Mouse (Mus musculus) kidney, embryonic 15.5 days (tissue): Measurements from ENCODE around the gene Syt2. TPM values are rescaled to one million over a fixed set of nuclear protein-coding genes. Genes with fewer than 3 reads are reported as not detected.
A peak's percentile ranks its signal among the peaks of the same experiment; 100 is the strongest.

Experiments used
- ATAC-seq: fragments of 200-750 bp; cut with Nextera tagmentation; replicated peaks from 2 replicates; pipeline ENCODE4 v1.8.0; 2017; ENCODE audit warnings: moderate TSS enrichment; ENCODE audit not compliant: low FRiP score
- H3K27ac ChIP-seq: fragments of 300-500 bp; sonication (generic); 2 replicates; pipeline ENCODE4 v1.5.1; 2015; ENCODE audit warnings: mild to moderate bottlenecking, inconsistent platforms
- H3K27me3 ChIP-seq: fragments of 300-500 bp; sonication (generic); 2 replicates; pipeline ENCODE4 v1.6.1; 2015; ENCODE audit warnings: inconsistent platforms
- H3K36me3 ChIP-seq: fragments of 300-500 bp; sonication (generic); 2 replicates; pipeline ENCODE4 v1.6.1; 2015; ENCODE audit warnings: inconsistent platforms
- H3K4me1 ChIP-seq: fragments of 300-500 bp; sonication (generic); 2 replicates; pipeline ENCODE4 v1.6.1; 2015; ENCODE audit warnings: inconsistent platforms
- H3K4me2 ChIP-seq: fragments of 300-500 bp; sonication (generic); 2 replicates; pipeline ENCODE4 v1.6.1; 2015; ENCODE audit warnings: moderate library complexity, mild to moderate bottlenecking, inconsistent platforms
- H3K4me3 ChIP-seq: fragments of 300-500 bp; sonication (generic); replicated peaks from 2 replicates; pipeline ENCODE4 v1.5.1; 2015; ENCODE audit warnings: mild to moderate bottlenecking, inconsistent platforms
- H3K9ac ChIP-seq: fragments of 300-500 bp; sonication (generic); 2 replicates; pipeline ENCODE4 v1.6.1; 2015; ENCODE audit warnings: mild to moderate bottlenecking, inconsistent platforms
- H3K9me3 ChIP-seq: fragments of 300-500 bp; sonication (generic); replicated peaks from 2 replicates; pipeline ENCODE4 v1.6.1; 2016; ENCODE audit warnings: inconsistent platforms
- WGBS: fragments of 180-500 bp; shearing (Covaris S2); methylation state at CpG from one replicate; pipeline ENCODE4 v1.1.7; 2015; ENCODE audit warnings: mixed read lengths; 5-methylcytosine and 5-hydroxymethylcytosine counted together
- polyA plus RNA-seq: library from polyadenylated mRNA; unstranded; fragments of >200 nt; fragmentation: Nextera tagmentation; extraction: Ambion mirVana; gene quantifications from 2 replicates; pipeline ENCODE4 v1.2.1, GENCODE M21; 2015

The Syt2 gene
- polyA plus RNA-seq, 1 experiment from 2014 or later: 1.5 TPM

DNA sequence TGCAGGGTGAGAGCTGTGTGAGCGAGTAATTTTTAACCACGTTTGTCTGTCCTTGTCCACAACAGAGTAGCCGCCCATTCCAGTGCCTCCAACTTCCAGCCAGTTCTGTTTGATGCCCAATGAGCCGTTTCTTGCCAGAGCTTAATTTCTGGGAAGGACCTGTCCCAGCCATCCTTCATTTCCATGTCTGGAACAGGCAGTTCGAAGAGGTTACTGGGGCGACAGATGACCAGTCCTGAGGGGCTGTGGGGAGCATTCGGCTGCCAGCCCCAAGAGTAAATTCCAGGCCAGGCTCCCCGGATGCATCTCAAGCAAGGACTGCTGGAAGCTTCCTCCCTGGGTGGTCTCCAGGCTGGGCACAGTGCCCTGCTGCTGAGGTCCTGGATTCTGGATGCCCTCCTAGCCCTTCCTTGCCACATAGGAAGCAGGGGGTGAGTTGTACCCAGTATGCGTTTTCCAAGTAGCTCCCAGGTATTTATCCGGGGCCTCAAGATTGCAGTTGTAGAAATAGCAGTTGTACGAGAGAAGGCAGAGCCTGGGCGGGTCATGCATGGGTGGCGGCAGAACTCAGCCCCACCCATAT lies 4.9 kb downstream of the Syt2 start:
- H3K4me2 ChIP-seq: peak overlapping the region; percentile 46
- 23% methylated on average over 13 of the region's 13 CpGs for WGBS
- peak overlapping the region; percentile 6; the same call in 1 of the 2 replicates for H3K4me3 ChIP-seq
- no peaks in the 10 kb centered on the region for H3K36me3 ChIP-seq
- H3K27ac ChIP-seq: peak overlapping the region; percentile 78
- H3K9ac ChIP-seq: no peak overlapping the region
- ATAC-seq: peak; percentile 84
- H3K27me3 ChIP-seq: peaks cover 38% of the 10 kb centered on the region
- no peaks in the 10 kb centered on the region for H3K9me3 ChIP-seq
- peaks cover 42% of the 10 kb centered on the region for H3K4me1 ChIP-seq

DNA sequence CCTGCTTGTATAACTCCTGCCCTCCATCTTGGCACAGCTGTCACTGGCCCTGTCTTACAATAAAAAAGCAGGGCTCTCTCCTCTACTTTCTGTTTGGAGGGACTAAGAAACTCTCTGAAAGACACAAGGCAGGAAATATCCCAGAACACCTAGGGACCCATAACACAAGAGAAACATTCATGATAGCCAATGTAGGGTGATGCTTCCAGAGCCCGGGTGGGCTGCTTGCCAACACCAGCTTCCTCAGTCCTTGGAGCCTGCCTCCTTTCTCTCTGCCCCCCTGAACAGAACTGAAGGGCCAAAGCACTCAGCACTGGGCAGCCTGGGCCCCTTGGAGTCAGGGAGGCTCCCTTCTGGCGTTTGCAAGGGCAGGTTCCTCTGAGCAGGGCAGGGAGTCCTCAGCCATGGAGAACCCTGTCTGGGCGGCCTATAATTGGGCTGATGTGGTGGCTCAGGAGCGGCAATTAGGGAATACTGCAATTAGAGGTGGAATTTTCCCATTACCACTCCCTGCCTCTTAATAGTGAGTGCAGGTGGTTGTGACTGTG lies 5.4 kb downstream of the Syt2 start:
- no peaks in the 10 kb centered on the region for H3K36me3 ChIP-seq
- peak overlapping the region; percentile 6; the same call in 1 of the 2 replicates for H3K4me3 ChIP-seq
- no peak overlapping the region for H3K9ac ChIP-seq
- H3K4me1 ChIP-seq: peaks cover 36% of the 10 kb centered on the region
- peak overlapping the region; percentile 46 for H3K4me2 ChIP-seq
- H3K27me3 ChIP-seq: peaks cover 33% of the 10 kb centered on the region
- H3K9me3 ChIP-seq: no peaks in the 10 kb centered on the region
- H3K27ac ChIP-seq: peak overlapping the region; percentile 78
- peak; percentile 46 for ATAC-seq
- 24% methylated on average over 4 of the region's 4 CpGs for WGBS

DNA sequence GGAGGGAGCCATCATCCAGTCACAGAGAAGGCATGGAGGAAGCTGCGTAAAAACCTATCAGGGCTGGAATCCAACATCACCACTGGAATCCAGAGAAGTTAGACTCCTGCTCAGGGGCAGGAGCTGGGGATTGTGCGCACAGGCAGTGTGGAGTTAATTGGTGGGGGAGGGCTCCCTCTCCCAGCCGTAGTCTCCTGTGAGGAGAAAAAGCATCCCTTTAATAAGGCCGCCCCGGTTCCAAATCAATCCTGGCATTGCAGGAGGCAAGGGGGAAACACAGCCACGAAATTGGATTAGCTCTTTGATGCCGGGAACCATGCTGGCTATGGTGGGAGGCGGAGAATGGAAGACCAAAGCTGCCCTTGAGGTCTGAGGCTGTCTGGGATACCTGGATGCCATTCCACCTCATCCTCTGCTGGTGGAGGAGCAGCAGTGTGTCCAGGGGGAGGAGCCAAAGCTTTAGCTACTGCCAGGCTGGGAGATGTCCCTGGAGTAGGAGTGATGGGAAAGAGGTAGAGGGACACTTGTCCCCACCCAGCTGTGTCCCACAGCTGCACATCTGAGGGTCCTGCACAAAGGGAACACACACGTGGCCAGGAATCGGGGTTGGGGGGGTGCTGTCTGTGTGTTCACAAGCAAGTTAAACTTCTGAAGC lies 7.3 kb downstream of the Syt2 start:
- H3K4me2 ChIP-seq: no peak overlapping the region
- no peak for ATAC-seq
- no peak overlapping the region for H3K4me3 ChIP-seq
- 38% methylated on average over 10 of the region's 10 CpGs for WGBS
- H3K9ac ChIP-seq: no peak overlapping the region
- H3K27ac ChIP-seq: no peak overlapping the region
- H3K4me1 ChIP-seq: peaks cover 26% of the 10 kb centered on the region
- peaks cover 15% of the 10 kb centered on the region for H3K27me3 ChIP-seq
- no peaks in the 10 kb centered on the region for H3K36me3 ChIP-seq
- no peaks in the 10 kb centered on the region for H3K9me3 ChIP-seq

DNA sequence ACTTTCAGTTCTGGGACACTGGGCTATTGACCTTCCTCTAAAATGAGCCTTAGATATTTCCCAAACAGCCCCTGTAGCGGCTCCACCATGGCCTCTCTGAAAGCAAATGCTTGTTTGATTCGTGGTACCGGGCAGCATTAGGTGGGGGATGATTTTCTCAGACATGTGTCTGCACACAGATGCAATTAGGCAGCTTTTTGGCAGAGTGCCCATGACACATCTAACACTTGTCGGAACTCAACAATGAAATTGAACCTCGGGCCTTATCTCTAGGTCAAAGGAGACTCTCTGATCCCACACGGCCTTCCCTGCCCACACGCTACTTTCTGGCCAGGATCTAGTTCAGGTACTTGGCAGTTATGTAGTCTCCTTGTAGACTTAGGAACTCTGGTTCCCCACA lies 12.4 kb downstream of the Syt2 start:
- no peak for ATAC-seq
- Histone ChIP-seq H3K9me3 (no peaks in the 10 kb centered on the region), H3K4me1 (peaks cover 25% of the 10 kb centered on the region), H3K4me3 (no peak overlapping the region), H3K4me2 (no peak overlapping the region), H3K9ac (no peak overlapping the region), H3K27ac (no peak overlapping the region), H3K36me3 (no peaks in the 10 kb centered on the region), H3K27me3 (peaks cover 3% of the 10 kb centered on the region; the same call in 1 of the 2 replicates)
- WGBS: 43% methylated on average over 7 of the region's 7 CpGs

DNA sequence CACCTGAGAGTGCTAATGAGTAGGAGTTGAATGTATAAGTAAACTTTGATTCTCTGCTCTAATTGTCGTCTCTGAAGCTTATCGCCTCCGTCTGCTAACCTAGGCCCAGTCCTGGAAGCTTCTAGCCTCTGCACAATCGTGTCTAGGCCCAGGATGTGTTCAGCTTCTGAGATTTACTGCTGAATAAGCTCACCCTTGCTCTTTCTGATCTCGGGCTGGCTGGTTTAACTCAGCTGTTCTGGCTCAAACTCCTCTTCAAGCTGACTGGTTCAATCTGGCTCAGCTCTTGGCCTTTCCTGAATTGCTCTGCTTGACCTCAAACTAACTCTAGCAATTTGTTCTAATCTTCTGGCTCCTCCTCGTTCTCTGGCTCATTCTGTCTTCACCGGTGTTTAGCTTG lies 13.7 kb downstream of the Syt2 start:
- Histone ChIP-seq H3K4me2 (no peak overlapping the region), H3K9me3 (no peaks in the 10 kb centered on the region), H3K36me3 (no peaks in the 10 kb centered on the region), H3K4me3 (no peak overlapping the region), H3K9ac (no peak overlapping the region), H3K27me3 (no peaks in the 10 kb centered on the region), H3K27ac (peak overlapping the region; percentile 42; the same call in 1 of the 2 replicates), H3K4me1 (peaks cover 25% of the 10 kb centered on the region)
- WGBS: 17% methylated on average over 7 of the region's 7 CpGs
- peak; percentile 56; the same call in 1 of the 2 replicates for ATAC-seq

DNA sequence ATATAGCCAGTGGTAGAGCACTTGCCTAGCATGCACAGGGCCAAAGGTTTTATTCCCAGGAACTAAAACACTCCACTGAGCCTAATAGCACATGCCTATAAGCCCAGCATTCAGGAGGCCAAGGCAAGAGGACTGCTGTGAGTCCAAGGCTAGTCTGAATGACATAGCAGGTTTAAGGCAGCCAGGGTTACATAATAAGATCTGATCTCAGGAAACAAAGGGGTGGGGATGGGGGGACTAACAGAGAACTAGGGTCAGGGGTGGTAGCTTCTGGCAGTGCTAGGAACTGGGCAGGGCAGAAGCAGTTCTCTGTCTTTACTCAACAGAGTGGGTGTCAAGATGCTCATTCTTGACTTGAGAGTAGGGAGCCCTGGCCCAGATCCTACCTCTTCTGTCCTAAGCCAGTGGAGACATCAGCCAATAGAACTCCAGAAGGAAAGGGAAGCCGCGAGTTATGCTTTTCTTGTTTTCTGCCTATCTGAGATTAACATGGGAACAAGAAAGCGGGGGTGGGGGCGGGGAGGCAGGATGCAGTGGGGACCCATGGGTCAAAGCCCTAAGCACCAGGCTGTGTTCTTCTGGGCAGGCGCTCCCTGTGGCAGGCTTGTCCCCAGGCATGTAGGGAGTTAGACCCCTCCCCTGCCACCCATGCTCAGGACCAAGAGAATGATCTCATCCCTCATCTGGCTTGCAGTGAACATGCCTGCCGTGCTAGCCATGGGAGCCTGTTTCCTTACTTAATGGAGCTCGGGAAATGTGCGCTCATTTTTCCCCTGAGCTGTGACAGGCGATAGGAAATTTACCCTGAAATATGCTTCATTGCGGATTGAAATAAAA lies 25.0 kb downstream of the Syt2 start:
- 69% methylated on average over 10 of the region's 10 CpGs for WGBS
- no peak overlapping the region for H3K4me3 ChIP-seq
- no peak for ATAC-seq
- no peaks in the 10 kb centered on the region for H3K9me3 ChIP-seq
- H3K27ac ChIP-seq: no peak overlapping the region
- H3K4me2 ChIP-seq: no peak overlapping the region
- no peak overlapping the region for H3K9ac ChIP-seq
- no peaks in the 10 kb centered on the region for H3K36me3 ChIP-seq
- H3K27me3 ChIP-seq: no peaks in the 10 kb centered on the region
- H3K4me1 ChIP-seq: peaks cover 34% of the 10 kb centered on the region

DNA sequence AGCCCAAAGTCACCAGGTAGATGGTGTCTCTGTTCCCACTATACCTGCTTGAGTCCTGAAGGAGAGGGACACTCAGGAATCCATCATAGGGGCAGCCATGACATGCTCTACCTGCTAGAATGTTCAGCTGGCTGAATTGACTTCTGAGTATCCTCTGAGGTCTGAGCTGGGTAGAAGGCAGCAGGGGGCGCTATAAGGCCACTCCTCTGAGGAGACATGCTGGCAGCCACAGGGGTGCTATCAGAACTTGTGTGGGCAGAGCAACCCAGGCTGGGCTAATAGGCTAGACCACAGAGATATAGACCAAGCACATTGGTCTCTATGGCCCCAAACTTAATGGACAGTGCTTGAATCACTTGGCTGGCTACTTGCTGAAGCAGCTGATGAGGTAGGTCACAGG lies 27.8 kb downstream of the Syt2 start:
- Histone ChIP-seq H3K27me3 (no peaks in the 10 kb centered on the region), H3K27ac (no peak overlapping the region), H3K4me3 (no peak overlapping the region), H3K4me1 (peaks cover 16% of the 10 kb centered on the region), H3K36me3 (no peaks in the 10 kb centered on the region), H3K9me3 (no peaks in the 10 kb centered on the region), H3K9ac (no peak overlapping the region), H3K4me2 (no peak overlapping the region)
- WGBS: 10% methylated on average over 1 of the region's 1 CpGs
- ATAC-seq: no peak

DNA sequence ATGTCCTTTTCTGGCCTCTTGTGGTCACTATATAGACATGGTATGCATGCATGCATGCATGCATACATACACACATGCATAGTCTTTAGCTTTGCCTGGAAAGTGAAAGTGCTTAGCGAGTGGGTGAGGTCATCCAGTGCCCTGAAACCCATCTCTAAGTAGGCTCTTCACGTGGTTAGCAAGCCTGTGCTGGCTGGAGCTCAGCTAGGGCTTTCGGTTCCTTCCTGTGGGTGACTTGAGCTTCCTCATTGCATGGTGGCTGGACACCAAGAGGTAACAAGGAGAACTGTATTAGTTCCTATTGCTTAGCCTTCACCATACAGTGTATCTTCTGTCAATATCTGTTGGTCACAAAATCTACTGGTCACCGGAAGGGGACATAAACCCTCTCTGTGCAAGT lies 33.0 kb downstream of the Syt2 start:
- Histone ChIP-seq H3K27ac (no peak overlapping the region), H3K4me2 (no peak overlapping the region)
- ATAC-seq: no peak

DNA sequence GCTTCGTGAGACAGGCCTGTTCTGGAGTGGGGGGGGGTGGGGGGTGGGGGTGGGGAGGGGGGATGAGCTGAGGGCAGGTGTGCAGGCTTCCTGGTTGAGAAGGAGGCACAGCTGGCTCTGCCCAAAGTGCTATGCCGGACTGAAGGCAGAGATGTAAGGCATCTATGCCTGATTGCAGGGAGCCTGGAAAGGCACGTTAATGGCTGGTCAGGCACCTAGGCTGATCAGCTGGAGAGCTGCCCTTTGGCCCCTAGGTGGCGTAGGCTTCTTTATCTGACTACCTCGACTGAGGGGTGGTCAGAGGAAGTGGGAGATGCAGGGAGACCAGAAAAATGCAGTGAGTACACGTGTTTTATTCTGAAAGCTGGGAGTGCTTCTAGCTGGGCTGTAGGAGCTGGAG lies 34.1 kb downstream of the Syt2 start:
- Histone ChIP-seq H3K9me3 (no peaks in the 10 kb centered on the region), H3K27ac (no peak overlapping the region), H3K4me2 (no peak overlapping the region), H3K4me1 (peaks cover 10% of the 10 kb centered on the region; the same call in 1 of the 2 replicates), H3K36me3 (no peaks in the 10 kb centered on the region), H3K4me3 (no peak overlapping the region), H3K27me3 (no peaks in the 10 kb centered on the region), H3K9ac (no peak overlapping the region)
- 20% methylated on average over 6 of the region's 6 CpGs for WGBS
- ATAC-seq: no peak

More for the DNA sequence above, 33.0 kb downstream of the Syt2 start:
- Histone ChIP-seq H3K9me3 (no peaks in the 10 kb centered on the region), H3K4me3 (no peak overlapping the region), H3K4me1 (peaks cover 10% of the 10 kb centered on the region; the same call in 1 of the 2 replicates), H3K36me3 (no peaks in the 10 kb centered on the region), H3K9ac (no peak overlapping the region), H3K27me3 (no peaks in the 10 kb centered on the region)
- WGBS: 82% methylated on average over 4 of the region's 4 CpGs

DNA sequence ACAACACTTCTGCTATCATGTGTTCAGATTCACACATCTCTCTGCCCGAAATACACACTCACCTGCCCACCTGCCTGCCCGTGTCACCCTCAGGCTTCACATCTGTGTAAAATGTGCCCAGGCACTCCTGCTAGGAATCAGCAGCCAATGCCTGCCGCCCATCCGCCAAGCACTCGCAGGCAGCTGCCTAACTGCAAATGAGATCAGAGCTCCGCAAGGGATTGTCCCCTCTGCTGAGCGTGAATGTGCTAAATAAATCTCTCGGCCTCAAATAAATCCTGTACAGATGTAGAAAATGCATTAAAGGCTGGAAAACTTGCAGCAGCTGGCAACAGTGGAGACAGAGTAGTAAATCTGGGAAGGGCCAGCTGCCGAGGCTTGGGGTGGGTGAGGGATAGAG lies 36.0 kb downstream of the Syt2 start:
- WGBS: 37% methylated on average over 9 of the region's 9 CpGs
- Histone ChIP-seq H3K4me2 (no peak overlapping the region), H3K4me3 (no peak overlapping the region), H3K27me3 (no peaks in the 10 kb centered on the region), H3K9me3 (no peaks in the 10 kb centered on the region), H3K9ac (no peak overlapping the region), H3K36me3 (no peaks in the 10 kb centered on the region), H3K4me1 (peaks cover 10% of the 10 kb centered on the region; the same call in 1 of the 2 replicates), H3K27ac (no peak overlapping the region)
- 0 out of 2 replicates have a peak, but pooled peaks have one; percentile 14 for ATAC-seq

DNA sequence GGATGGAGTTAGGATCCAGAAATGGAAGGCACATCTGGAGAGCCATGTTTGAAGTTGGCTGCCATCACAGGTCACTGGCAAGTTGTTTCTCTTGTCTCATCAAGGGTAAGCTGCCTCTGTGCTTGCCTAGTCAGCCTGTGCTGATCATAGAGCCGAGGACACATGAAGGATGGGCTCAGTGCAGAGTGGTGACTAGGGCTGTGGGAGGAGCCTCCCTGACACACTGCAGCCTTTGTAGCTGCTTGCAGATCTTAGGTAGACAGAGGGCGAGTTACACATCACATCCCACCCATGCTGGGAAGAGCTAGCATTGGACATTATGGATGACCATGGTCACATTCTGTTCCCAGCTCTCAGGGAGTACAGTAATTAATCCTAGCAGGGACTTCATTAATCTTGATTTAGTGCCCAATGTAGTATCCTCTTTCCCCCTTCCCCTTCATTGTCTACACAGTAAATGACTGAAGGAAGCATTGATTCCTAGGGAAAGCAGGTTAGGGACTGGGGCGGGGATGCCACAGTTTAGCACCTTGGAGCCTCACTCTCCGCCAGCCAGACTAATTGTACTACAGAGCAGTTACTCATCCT lies 40.5 kb downstream of the Syt2 start:
- Histone ChIP-seq H3K27ac (no peak overlapping the region), H3K4me2 (no peak overlapping the region), H3K9me3 (0 out of 2 replicates have a peak, but pooled peaks cover 3% of the 10 kb centered on the region), H3K9ac (no peak overlapping the region), H3K36me3 (no peaks in the 10 kb centered on the region), H3K27me3 (no peaks in the 10 kb centered on the region), H3K4me1 (peaks cover 9% of the 10 kb centered on the region; the same call in 1 of the 2 replicates), H3K4me3 (no peak overlapping the region)
- peak; percentile 81 for ATAC-seq
- WGBS: 41% methylated on average over 4 of the region's 4 CpGs
